Comparison of ENCODE assay signal across 22 mouse cellular contexts in the genomic region with DNA sequence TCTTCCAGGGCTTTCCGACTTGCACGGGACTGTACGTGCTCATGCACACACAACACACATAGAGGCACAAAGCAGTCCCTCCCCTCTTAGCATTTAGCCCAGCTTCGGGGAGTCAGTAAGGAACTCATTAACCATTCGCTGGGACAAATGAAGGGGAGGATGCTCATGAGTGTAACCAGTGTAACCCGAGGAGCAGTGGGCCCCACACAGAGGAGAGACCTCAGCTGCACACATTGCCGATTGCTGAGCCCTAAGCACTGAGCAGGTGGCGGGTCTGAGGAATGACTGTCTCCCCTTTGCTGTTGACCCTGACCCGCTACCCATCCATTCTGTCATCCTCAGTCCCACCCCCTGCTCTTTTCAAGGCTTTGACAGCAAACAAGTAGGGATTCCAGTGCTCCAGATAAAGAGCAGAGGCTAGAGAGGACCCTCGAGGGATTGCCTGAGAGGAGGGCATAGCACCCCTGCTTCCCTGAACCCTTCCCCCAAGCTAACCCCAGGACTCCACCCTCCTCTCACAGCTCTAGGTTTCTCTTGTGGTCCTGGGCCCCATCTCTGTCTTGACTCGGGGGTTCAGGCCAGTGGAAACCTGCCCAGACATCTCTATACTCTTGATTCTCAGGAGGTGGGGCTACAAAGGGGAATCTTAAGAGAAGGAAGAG. TPM values are rescaled to one million over a fixed set of nuclear protein-coding genes. Genes with fewer than 3 reads are reported as not detected.
A peak's percentile ranks its signal among the peaks of the same experiment; 100 is the strongest.
DNase-seq lines count a peak whose midpoint lies in the region; ATAC-seq and TF ChIP-seq lines count a peak whose summit lies in the region.
"Had no signal": no experiment of that assay in that cellular context is flagged by ENCODE, and none has a peak within 500 bp of the region (broad histone marks: within the 10 kb centered on the region; RNA-seq: fewer than 3 reads in every experiment).

No protein-coding gene starts in this region.

- TF ChIP-seq CTCF in hindbrain, postnatal 0 days (IDR thresholded peaks at IDR 0.05; ENCODE audit: low read depth) = no peak

- peaks cover 93% of the 10 kb centered on the region for H3K27me3 ChIP-seq in hindbrain, embryonic 12.5 days
- peaks cover 84% of the 10 kb centered on the region for H3K27me3 ChIP-seq in hindbrain, postnatal 0 days (ENCODE audit: insufficient read depth, low read length)
- peaks cover 95% of the 10 kb centered on the region for H3K27me3 ChIP-seq in midbrain, embryonic 12.5 days
- H3K27me3 ChIP-seq in midbrain, embryonic 14.5 days (ENCODE audit: control insufficient read depth, insufficient read depth, low read length) = peaks cover 93% of the 10 kb centered on the region
- H3K27me3 ChIP-seq in embryonic facial prominence, embryonic 13.5 days = peaks cover 93% of the 10 kb centered on the region

- peaks cover 10% of the 10 kb centered on the region; the same call in 1 of the 2 replicates for H3K4me1 ChIP-seq in hindbrain, embryonic 12.5 days
- H3K4me1 ChIP-seq in hindbrain, postnatal 0 days (ENCODE audit: insufficient read depth, low read length) = no peaks in the 10 kb centered on the region
- peaks cover 12% of the 10 kb centered on the region; the same call in 1 of the 2 replicates for H3K4me1 ChIP-seq in midbrain, embryonic 12.5 days
- H3K4me1 ChIP-seq in midbrain, embryonic 14.5 days (ENCODE audit: control insufficient read depth, insufficient read depth, low read length) = no peaks in the 10 kb centered on the region
- H3K4me1 ChIP-seq in embryonic facial prominence, embryonic 13.5 days = peaks cover 6% of the 10 kb centered on the region
- H3K4me1 ChIP-seq: liver, embryonic 15.5 days had no signal

- DNase-seq in hindbrain, postnatal 0 days (ENCODE audit: low spot score) = no peak
- no peak for DNase-seq in midbrain, embryonic 14.5 days
- peak; percentile 55 for DNase-seq in retina, embryonic 14.5 days (ENCODE audit: low spot score)
- DNase-seq in natural killer cell, adult 2 months (ENCODE audit: low spot score in 2 of 2) = no peak
- DNase-seq: adrenal gland, adult 2 months; cerebellum, adult 8-10 months; heart, adult 2 months; lung, postnatal 10 days; right cerebral cortex, postnatal 14 days; thymus, postnatal 25 days had no signal

- ATAC-seq in hindbrain, embryonic 12.5 days (ENCODE audit: low FRiP score) = peak; percentile 70
- no peak for ATAC-seq in hindbrain, postnatal 0 days
- peak; percentile 41; the same call in 1 of the 2 replicates for ATAC-seq in midbrain, embryonic 12.5 days (ENCODE audit: low FRiP score, low read depth)
- ATAC-seq in midbrain, embryonic 14.5 days (ENCODE audit: low FRiP score, low TSS enrichment) = no peak
- peak; percentile 60; the same call in 1 of the 2 replicates for ATAC-seq in embryonic facial prominence, embryonic 13.5 days (ENCODE audit: insufficient number of reproducible peaks, insufficient read depth, low FRiP score, low TSS enrichment, low read depth)
- ATAC-seq: CD4-positive, CD25-positive, alpha-beta regulatory T cell, adult 4 months; inflammation-experienced regulatory T-cells, adult 6 months had no signal

- 9% methylated on average over 11 of the region's 11 CpGs for WGBS in hindbrain, embryonic 12.5 days
- 15% methylated on average over 11 of the region's 11 CpGs for WGBS in hindbrain, postnatal 0 days
- 10% methylated on average over 11 of the region's 11 CpGs for WGBS in midbrain, embryonic 12.5 days
- WGBS in midbrain, embryonic 14.5 days = 13% methylated on average over 11 of the region's 11 CpGs
- WGBS in embryonic facial prominence, embryonic 13.5 days = 6% methylated on average over 11 of the region's 11 CpGs

- H3K9ac ChIP-seq in hindbrain, embryonic 12.5 days = no peak overlapping the region
- no peak overlapping the region for H3K9ac ChIP-seq in hindbrain, postnatal 0 days (replicated peaks; ENCODE audit: low read length)
- H3K9ac ChIP-seq in midbrain, embryonic 12.5 days (replicated peaks) = no peak overlapping the region
- H3K9ac ChIP-seq in midbrain, embryonic 14.5 days (replicated peaks; ENCODE audit: low read length) = no peak overlapping the region
- H3K9ac ChIP-seq in embryonic facial prominence, embryonic 13.5 days = no peak overlapping the region
- H3K9ac ChIP-seq: limb, embryonic 12.5 days; liver, embryonic 15.5 days had no signal

- H3K36me3 ChIP-seq in hindbrain, embryonic 12.5 days = no peaks in the 10 kb centered on the region
- H3K36me3 ChIP-seq in hindbrain, postnatal 0 days (ENCODE audit: insufficient read depth, low read length) = no peaks in the 10 kb centered on the region
- no peaks in the 10 kb centered on the region for H3K36me3 ChIP-seq in midbrain, embryonic 12.5 days
- H3K36me3 ChIP-seq in midbrain, embryonic 14.5 days (ENCODE audit: control insufficient read depth, insufficient read depth, low read length) = no peaks in the 10 kb centered on the region
- no peaks in the 10 kb centered on the region for H3K36me3 ChIP-seq in embryonic facial prominence, embryonic 13.5 days
- H3K36me3 ChIP-seq: limb, embryonic 12.5 days; liver, embryonic 15.5 days had no signal

- no peak overlapping the region for H3K27ac ChIP-seq in hindbrain, embryonic 12.5 days
- no peak overlapping the region for H3K27ac ChIP-seq in hindbrain, postnatal 0 days
- no peak overlapping the region for H3K27ac ChIP-seq in midbrain, embryonic 12.5 days (replicated peaks)
- H3K27ac ChIP-seq in midbrain, embryonic 14.5 days (replicated peaks; ENCODE audit: low read depth, low read length) = no peak overlapping the region
- H3K27ac ChIP-seq in embryonic facial prominence, embryonic 13.5 days = no peak overlapping the region
- H3K27ac ChIP-seq: heart, adult 2 months; limb, embryonic 12.5 days; liver, embryonic 15.5 days; stomach, postnatal 0 days had no signal

- no peaks in the 10 kb centered on the region for H3K9me3 ChIP-seq in hindbrain, embryonic 12.5 days (replicated peaks)
- no peaks in the 10 kb centered on the region for H3K9me3 ChIP-seq in hindbrain, postnatal 0 days (ENCODE audit: low read length)
- H3K9me3 ChIP-seq in midbrain, embryonic 12.5 days = no peaks in the 10 kb centered on the region
- H3K9me3 ChIP-seq in midbrain, embryonic 14.5 days (ENCODE audit: control insufficient read depth, low read length) = no peaks in the 10 kb centered on the region
- H3K9me3 ChIP-seq in embryonic facial prominence, embryonic 13.5 days = no peaks in the 10 kb centered on the region
- H3K9me3 ChIP-seq: limb, embryonic 12.5 days; liver, embryonic 15.5 days had no signal

- H3K4me3 ChIP-seq in hindbrain, embryonic 12.5 days = no peak overlapping the region
- H3K4me3 ChIP-seq in hindbrain, postnatal 0 days (ENCODE audit: low read length) = no peak overlapping the region
- no peak overlapping the region for H3K4me3 ChIP-seq in midbrain, embryonic 12.5 days
- H3K4me3 ChIP-seq in midbrain, embryonic 14.5 days (replicated peaks; ENCODE audit: low read depth, low read length) = no peak overlapping the region
- H3K4me3 ChIP-seq in embryonic facial prominence, embryonic 13.5 days = no peak overlapping the region
- H3K4me3 ChIP-seq: heart, adult 2 months; limb, embryonic 12.5 days; liver, embryonic 15.5 days had no signal

- no peak overlapping the region for H3K4me2 ChIP-seq in hindbrain, embryonic 12.5 days (replicated peaks)
- no peak overlapping the region for H3K4me2 ChIP-seq in hindbrain, postnatal 0 days (ENCODE audit: low read depth, low read length)
- no peak overlapping the region for H3K4me2 ChIP-seq in midbrain, embryonic 12.5 days (replicated peaks)
- no peak overlapping the region for H3K4me2 ChIP-seq in midbrain, embryonic 14.5 days (ENCODE audit: low read length)
- no peak overlapping the region for H3K4me2 ChIP-seq in embryonic facial prominence, embryonic 13.5 days
- H3K4me2 ChIP-seq: limb, embryonic 12.5 days; liver, embryonic 15.5 days had no signal

RNA-seq across cellular contexts. Expression of gene Lhx4, which starts 0.8 kb away (rescaled TPM):
- 8.6 and 9.7 TPM in 2 replicates for polyA plus RNA-seq in hindbrain, embryonic 12.5 days (2016; fragmentation: Nextera tagmentation; extraction: Ambion mirVana)
- total RNA-seq in hindbrain, postnatal 0 days (2014; rRNA removed) = 2.2 and 4.3 TPM in 2 replicates
- polyA plus RNA-seq in hindbrain, postnatal 0 days (2015; fragmentation: Nextera tagmentation; extraction: Ambion mirVana) = 1.6 and 1.8 TPM in 2 replicates
- polyA plus RNA-seq in midbrain, embryonic 12.5 days (2016; fragmentation: Nextera tagmentation; extraction: Ambion mirVana) = 1.6 and 3.5 TPM in 2 replicates
- 1.8 and 3.5 TPM in 2 replicates for polyA plus RNA-seq in midbrain, embryonic 14.5 days (2014; fragmentation: Nextera tagmentation; extraction: Ambion mirVana)
- not detected in 2 replicates for polyA plus RNA-seq in embryonic facial prominence, embryonic 13.5 days (2015; fragmentation: Nextera tagmentation; extraction: Ambion mirVana)
- total RNA-seq: heart, adult 2 months; left cerebral cortex, adult 18-20 months; MEL had no signal
- polyA plus RNA-seq: cortical plate, adult 2 months; heart, adult 2 months; heart, postnatal 0 days; inflammation-experienced regulatory T-cells, adult 6 months; limb, embryonic 12.5 days; liver, embryonic 15.5 days had no signal

Comparison
In these comparisons a context has a peak if more than half of its experiments do, and no peak if none do; other contexts are left out.
1. ATAC-seq: peak in hindbrain, embryonic 12.5 days (single experiment), midbrain, embryonic 12.5 days (single experiment) and embryonic facial prominence, embryonic 13.5 days (single experiment); none in hindbrain, postnatal 0 days (single experiment) and midbrain, embryonic 14.5 days (single experiment).